Mouse (Mus musculus): ENCODE measurements around the gene Btn2a2. TPM values are rescaled to one million over a fixed set of nuclear protein-coding genes. Genes with fewer than 3 reads are reported as not detected.
A peak's percentile ranks its signal among the peaks of the same experiment; 100 is the strongest.

Btn2a2 gene
- polyA plus RNA-seq, 1 experiment, result 0.20 TPM

DNA sequence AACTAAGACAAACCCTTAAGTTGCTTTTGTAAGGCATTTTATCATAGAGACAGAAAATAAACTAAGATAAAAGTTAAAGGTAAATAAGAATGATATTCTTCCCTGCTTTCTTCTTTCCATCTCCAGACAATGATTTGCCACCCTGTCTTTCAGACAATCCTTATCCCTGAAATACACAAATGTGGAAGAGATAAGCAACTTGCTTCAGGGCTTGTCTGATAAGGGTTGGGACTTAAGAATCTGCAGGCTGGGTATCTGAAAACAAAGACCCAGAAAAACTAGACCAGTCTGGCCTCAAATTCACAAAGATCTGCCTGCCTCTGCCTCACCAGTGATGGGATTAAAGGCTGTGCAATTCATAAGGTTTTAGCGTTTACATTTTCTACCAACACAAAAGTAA lies 2.6 kb upstream of the Btn2a2 start:
- no peaks in the 10 kb centered on the region for H3K79me2 ChIP-seq (ENCODE audit: control insufficient read depth, insufficient read depth)
- no peak for TF ChIP-seq CEBPB (IDR thresholded peaks at IDR 0.05; ENCODE audit: insufficient read depth, poor library complexity, severe bottlenecking)
- TF ChIP-seq TCF3 (IDR thresholded peaks at IDR 0.05; ENCODE audit: insufficient read length, low read depth), result no peak
- TF ChIP-seq TCF12 (IDR thresholded peaks at IDR 0.05; ENCODE audit: insufficient read depth, poor library complexity, severe bottlenecking), result no peak
- no peak for TF ChIP-seq MAX (IDR thresholded peaks at IDR 0.05; ENCODE audit: low read depth)
- TF ChIP-seq POLR2AphosphoS2 (IDR thresholded peaks at IDR 0.05; ENCODE audit: insufficient read length, low read depth), result no peak
- TF ChIP-seq REST (IDR thresholded peaks at IDR 0.05; ENCODE audit: insufficient read depth, insufficient read length), result no peak
- no peak for TF ChIP-seq USF1 (IDR thresholded peaks at IDR 0.05; ENCODE audit: low read depth)
- no peak for TF ChIP-seq MYOG (IDR thresholded peaks at IDR 0.05; ENCODE audit: control insufficient read depth in 1 of 3, insufficient read depth in 1 of 3, insufficient read length in 2 of 3, low read depth in 2 of 3)

DNA sequence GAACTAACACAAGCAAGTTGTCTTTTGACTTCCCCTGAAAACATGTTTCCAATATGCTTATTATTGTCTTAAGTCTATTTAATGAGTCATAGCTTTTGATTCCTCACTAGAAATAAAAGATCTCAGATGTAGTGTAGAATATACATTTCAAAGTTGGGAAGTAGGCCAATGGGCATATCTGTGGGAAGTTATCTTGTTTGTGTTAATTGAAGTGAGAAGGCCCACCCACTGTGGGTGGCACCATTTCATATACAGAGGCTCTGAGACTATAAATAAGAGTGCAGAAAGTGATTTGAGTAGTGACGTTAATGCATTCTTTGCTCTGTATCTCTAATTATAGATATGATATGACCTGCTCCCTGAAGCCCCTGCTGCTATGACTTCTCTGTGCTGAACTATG lies 2.2 kb upstream of the Btn2a2 start:
- Histone ChIP-seq H3K4me3 (no peak overlapping the region), H3ac (ENCODE audit: control insufficient read depth, insufficient read length) (no peak overlapping the region), H3K79me2 (ENCODE audit: control insufficient read depth, insufficient read depth) (no peaks in the 10 kb centered on the region), H3K36me3 (ENCODE audit: control insufficient read depth, insufficient read depth) (no peaks in the 10 kb centered on the region), H3K4me2 (ENCODE audit: low read depth) (no peak overlapping the region), H3K27me3 (ENCODE audit: control insufficient read depth, insufficient read depth, insufficient read length) (no peaks in the 10 kb centered on the region)
- TF ChIP-seq TCF3 (IDR thresholded peaks at IDR 0.05; ENCODE audit: insufficient read length, low read depth), result no peak
- no peak for TF ChIP-seq CEBPB (IDR thresholded peaks at IDR 0.05; ENCODE audit: insufficient read depth, poor library complexity, severe bottlenecking)
- TF ChIP-seq MYOG (IDR thresholded peaks at IDR 0.05; ENCODE audit: control insufficient read depth in 1 of 3, insufficient read depth in 1 of 3, insufficient read length in 2 of 3, low read depth in 2 of 3), result no peak
- no peak for TF ChIP-seq MAX (IDR thresholded peaks at IDR 0.05; ENCODE audit: low read depth)
- no peak for TF ChIP-seq REST (IDR thresholded peaks at IDR 0.05; ENCODE audit: insufficient read depth, insufficient read length)
- no peak for TF ChIP-seq TCF12 (IDR thresholded peaks at IDR 0.05; ENCODE audit: insufficient read depth, poor library complexity, severe bottlenecking)
- TF ChIP-seq MYOD1 (IDR thresholded peaks at IDR 0.05; ENCODE audit: control insufficient read depth in 1 of 3, insufficient read length in 2 of 3, low read depth in 2 of 3), result no peak
- no peak for TF ChIP-seq POLR2A (IDR thresholded peaks at IDR 0.05; ENCODE audit: insufficient read length, low read depth)
- TF ChIP-seq USF1 (IDR thresholded peaks at IDR 0.05; ENCODE audit: low read depth), result no peak
- no peak for TF ChIP-seq SRF (IDR thresholded peaks at IDR 0.05; ENCODE audit: control insufficient read depth, insufficient read length, low read depth)
- TF ChIP-seq E2F4 (IDR thresholded peaks at IDR 0.05; ENCODE audit: insufficient read depth), result no peak
- no peak for TF ChIP-seq POLR2AphosphoS2 (IDR thresholded peaks at IDR 0.05; ENCODE audit: insufficient read length, low read depth)

More for the DNA sequence above, 2.6 kb upstream of the Btn2a2 start:
- H3K4me2 ChIP-seq (ENCODE audit: low read depth), result no peak overlapping the region
- H3K4me3 ChIP-seq, result no peak overlapping the region
- no peaks in the 10 kb centered on the region for H3K27me3 ChIP-seq (ENCODE audit: control insufficient read depth, insufficient read depth, insufficient read length)
- no peaks in the 10 kb centered on the region for H3K36me3 ChIP-seq (ENCODE audit: control insufficient read depth, insufficient read depth)
- no peak overlapping the region for H3ac ChIP-seq (ENCODE audit: control insufficient read depth, insufficient read length)

DNA sequence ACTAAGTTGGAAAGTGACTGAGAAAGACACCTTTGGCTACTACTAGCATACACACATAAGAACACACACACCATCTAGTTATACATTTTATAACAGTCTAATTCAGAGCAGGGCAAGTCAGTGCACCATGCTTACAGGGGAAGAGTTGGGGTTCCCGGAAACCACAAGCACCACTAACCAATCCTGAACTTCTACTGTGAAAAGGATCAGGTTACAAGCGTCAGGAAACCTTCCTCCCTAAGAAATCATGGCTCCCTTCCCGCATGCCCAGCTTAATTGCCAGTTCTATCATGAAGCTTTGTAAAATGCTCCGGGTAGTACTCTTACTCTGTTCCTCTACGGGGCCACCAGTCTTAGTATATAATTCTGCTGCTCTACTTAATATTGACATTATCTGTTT lies 3.4 kb downstream of the Btn2a2 start:
- no peak overlapping the region for H3K4me2 ChIP-seq (ENCODE audit: low read depth)
- H3K27me3 ChIP-seq (ENCODE audit: control insufficient read depth, insufficient read depth, insufficient read length), result no peaks in the 10 kb centered on the region
- TF ChIP-seq REST (IDR thresholded peaks at IDR 0.05; ENCODE audit: insufficient read depth, insufficient read length) (no peak), TCF3 (IDR thresholded peaks at IDR 0.05; ENCODE audit: insufficient read length, low read depth) (no peak), E2F4 (IDR thresholded peaks at IDR 0.05; ENCODE audit: insufficient read depth) (no peak), POLR2AphosphoS2 (IDR thresholded peaks at IDR 0.05; ENCODE audit: insufficient read length, low read depth) (no peak), CEBPB (IDR thresholded peaks at IDR 0.05; ENCODE audit: insufficient read depth, poor library complexity, severe bottlenecking) (no peak), USF1 (IDR thresholded peaks at IDR 0.05; ENCODE audit: low read depth) (no peak), TCF12 (IDR thresholded peaks at IDR 0.05; ENCODE audit: insufficient read depth, poor library complexity, severe bottlenecking) (no peak), SRF (IDR thresholded peaks at IDR 0.05; ENCODE audit: control insufficient read depth, insufficient read length, low read depth) (no peak)
- no peaks in the 10 kb centered on the region for H3K79me2 ChIP-seq (ENCODE audit: control insufficient read depth, insufficient read depth)
- no peak overlapping the region for H3ac ChIP-seq (ENCODE audit: control insufficient read depth, insufficient read length)
- no peaks in the 10 kb centered on the region for H3K36me3 ChIP-seq (ENCODE audit: control insufficient read depth, insufficient read depth)
- H3K4me3 ChIP-seq, result no peak overlapping the region

DNA sequence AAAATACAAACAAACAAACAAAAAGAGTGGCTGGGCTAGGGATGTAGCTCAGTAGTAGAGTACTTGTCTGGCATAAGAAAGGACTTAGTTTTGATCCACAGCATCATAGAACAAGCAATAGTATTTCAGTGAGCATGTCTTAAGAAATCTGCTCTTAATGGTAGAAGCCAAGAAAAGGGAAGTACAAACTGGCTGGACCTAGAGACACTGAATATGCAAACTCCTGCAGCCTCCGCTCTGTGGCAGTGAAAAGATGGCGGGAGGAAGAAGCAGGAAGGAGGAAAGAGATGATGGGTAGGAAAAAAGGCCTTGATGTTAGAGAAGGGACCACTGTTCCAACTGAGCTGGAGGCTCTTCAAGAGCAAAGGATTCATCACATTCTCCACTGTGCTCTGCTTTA lies 5.5 kb downstream of the Btn2a2 start:
- Histone ChIP-seq H3K36me3 (ENCODE audit: control insufficient read depth, insufficient read depth) (no peaks in the 10 kb centered on the region), H3K4me2 (ENCODE audit: low read depth) (no peak overlapping the region), H3K79me2 (ENCODE audit: control insufficient read depth, insufficient read depth) (no peaks in the 10 kb centered on the region)

DNA sequence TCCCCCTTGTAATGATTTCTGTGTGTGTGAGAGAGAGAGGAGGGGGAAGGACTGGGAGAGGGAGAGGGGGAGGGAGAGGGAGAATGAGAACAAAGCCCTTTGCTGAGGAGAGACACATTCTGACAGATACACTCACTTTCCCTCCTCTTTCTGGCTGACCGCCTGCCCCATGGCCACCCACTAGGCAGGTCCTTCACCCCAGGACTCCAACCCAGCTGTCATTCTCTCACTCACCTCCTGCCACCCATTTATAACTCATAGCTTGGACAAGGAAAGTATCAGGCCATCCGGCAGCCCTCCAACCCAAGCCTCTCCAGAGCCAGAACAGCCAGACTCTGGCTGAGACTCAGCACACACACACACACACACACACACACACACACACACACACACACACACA lies 13.0 kb downstream of the Btn2a2 start:
- Histone ChIP-seq H3K4me3 (no peak overlapping the region), H3K36me3 (ENCODE audit: control insufficient read depth, insufficient read depth) (no peaks in the 10 kb centered on the region), H3K79me2 (ENCODE audit: control insufficient read depth, insufficient read depth) (no peaks in the 10 kb centered on the region), H3K4me2 (ENCODE audit: low read depth) (no peak overlapping the region), H3K27me3 (ENCODE audit: control insufficient read depth, insufficient read depth, insufficient read length) (no peaks in the 10 kb centered on the region), H3ac (ENCODE audit: control insufficient read depth, insufficient read length) (no peak overlapping the region)
- TF ChIP-seq MYOD1 (IDR thresholded peaks at IDR 0.05; ENCODE audit: control insufficient read depth in 1 of 3, insufficient read length in 2 of 3, low read depth in 2 of 3) (peak in 1 of 3 experiments; percentile 9), USF1 (IDR thresholded peaks at IDR 0.05; ENCODE audit: low read depth) (no peak)

More for the DNA sequence above, 5.5 kb downstream of the Btn2a2 start:
- Histone ChIP-seq H3K27me3 (ENCODE audit: control insufficient read depth, insufficient read depth, insufficient read length) (no peaks in the 10 kb centered on the region), H3ac (ENCODE audit: control insufficient read depth, insufficient read length) (no peak overlapping the region), H3K4me3 (no peak overlapping the region)
- TF ChIP-seq SRF (IDR thresholded peaks at IDR 0.05; ENCODE audit: control insufficient read depth, insufficient read length, low read depth), result no peak
- no peak for TF ChIP-seq CEBPB (IDR thresholded peaks at IDR 0.05; ENCODE audit: insufficient read depth, poor library complexity, severe bottlenecking)
- TF ChIP-seq E2F4 (IDR thresholded peaks at IDR 0.05; ENCODE audit: insufficient read depth), result no peak
- TF ChIP-seq MYOD1 (IDR thresholded peaks at IDR 0.05; ENCODE audit: control insufficient read depth in 1 of 3, insufficient read length in 2 of 3, low read depth in 2 of 3), result no peak
- TF ChIP-seq TCF12 (IDR thresholded peaks at IDR 0.05; ENCODE audit: insufficient read depth, poor library complexity, severe bottlenecking), result no peak
- no peak for TF ChIP-seq REST (IDR thresholded peaks at IDR 0.05; ENCODE audit: insufficient read depth, insufficient read length)
- TF ChIP-seq POLR2AphosphoS2 (IDR thresholded peaks at IDR 0.05; ENCODE audit: insufficient read length, low read depth), result no peak
